Mouse (Mus musculus) heart, embryonic 12.5 days (tissue): ENCODE measurements around the gene Aftph. TPM values are rescaled to one million over a fixed set of nuclear protein-coding genes. Genes with fewer than 3 reads are reported as not detected.
A peak's percentile ranks its signal among the peaks of the same experiment; 100 is the strongest.

Experiments
- ATAC-seq: fragments of 200-750 bp; cut with Nextera tagmentation; 2 replicates; pipeline ENCODE4 v1.8.0; 2017; ENCODE audit warnings: moderate TSS enrichment, moderate library complexity; ENCODE audit not compliant: insufficient number of reproducible peaks, low FRiP score
- H3K27ac ChIP-seq: fragments of 300-500 bp; sonication (generic); 2 replicates; pipeline ENCODE4 v1.5.1; 2016; ENCODE audit warnings: mild to moderate bottlenecking, moderate library complexity; ENCODE audit not compliant: poor library complexity, severe bottlenecking
- H3K27me3 ChIP-seq: fragments of 300-500 bp; sonication (generic); replicated peaks from 2 replicates; pipeline ENCODE4 v1.6.1; 2016; ENCODE audit warnings: mild to moderate bottlenecking, moderate library complexity
- H3K36me3 ChIP-seq: fragments of 300-500 bp; sonication (generic); 2 replicates; pipeline ENCODE4 v1.6.1; 2016; ENCODE audit warnings: mild to moderate bottlenecking, moderate library complexity
- H3K4me1 ChIP-seq: fragments of 300-500 bp; sonication (generic); replicated peaks from 2 replicates; pipeline ENCODE4 v1.6.1; 2016; ENCODE audit warnings: mild to moderate bottlenecking
- H3K4me2 ChIP-seq: fragments of 300-500 bp; sonication (generic); 2 replicates; pipeline ENCODE4 v1.6.1; 2016; ENCODE audit warnings: mild to moderate bottlenecking, moderate library complexity
- H3K4me3 ChIP-seq: fragments of 300-500 bp; sonication (generic); 2 replicates; pipeline ENCODE4 v1.5.1; 2016; ENCODE audit warnings: mild to moderate bottlenecking
- H3K9ac ChIP-seq: fragments of 300-500 bp; sonication (generic); 2 replicates; pipeline ENCODE4 v1.6.1; 2016; ENCODE audit warnings: mild to moderate bottlenecking, moderate library complexity
- H3K9me3 ChIP-seq: fragments of 300-500 bp; sonication (generic); replicated peaks from 2 replicates; pipeline ENCODE4 v1.6.1; 2016; ENCODE audit warnings: mild to moderate bottlenecking, moderate library complexity
- WGBS: fragments of 180-500 bp; shearing (Covaris S2); methylation state at CpG from one replicate; pipeline ENCODE4 v1.1.7; 2016; 5-methylcytosine and 5-hydroxymethylcytosine counted together
- polyA plus RNA-seq: library from polyadenylated mRNA; unstranded; fragments of >200 nt; fragmentation: Nextera tagmentation; extraction: Ambion mirVana; gene quantifications from 2 replicates; pipeline ENCODE4 v1.2.1, GENCODE M21; 2016

Gene Aftph
- 12.4 and 12.9 TPM in 2 replicates for polyA plus RNA-seq

DNA sequence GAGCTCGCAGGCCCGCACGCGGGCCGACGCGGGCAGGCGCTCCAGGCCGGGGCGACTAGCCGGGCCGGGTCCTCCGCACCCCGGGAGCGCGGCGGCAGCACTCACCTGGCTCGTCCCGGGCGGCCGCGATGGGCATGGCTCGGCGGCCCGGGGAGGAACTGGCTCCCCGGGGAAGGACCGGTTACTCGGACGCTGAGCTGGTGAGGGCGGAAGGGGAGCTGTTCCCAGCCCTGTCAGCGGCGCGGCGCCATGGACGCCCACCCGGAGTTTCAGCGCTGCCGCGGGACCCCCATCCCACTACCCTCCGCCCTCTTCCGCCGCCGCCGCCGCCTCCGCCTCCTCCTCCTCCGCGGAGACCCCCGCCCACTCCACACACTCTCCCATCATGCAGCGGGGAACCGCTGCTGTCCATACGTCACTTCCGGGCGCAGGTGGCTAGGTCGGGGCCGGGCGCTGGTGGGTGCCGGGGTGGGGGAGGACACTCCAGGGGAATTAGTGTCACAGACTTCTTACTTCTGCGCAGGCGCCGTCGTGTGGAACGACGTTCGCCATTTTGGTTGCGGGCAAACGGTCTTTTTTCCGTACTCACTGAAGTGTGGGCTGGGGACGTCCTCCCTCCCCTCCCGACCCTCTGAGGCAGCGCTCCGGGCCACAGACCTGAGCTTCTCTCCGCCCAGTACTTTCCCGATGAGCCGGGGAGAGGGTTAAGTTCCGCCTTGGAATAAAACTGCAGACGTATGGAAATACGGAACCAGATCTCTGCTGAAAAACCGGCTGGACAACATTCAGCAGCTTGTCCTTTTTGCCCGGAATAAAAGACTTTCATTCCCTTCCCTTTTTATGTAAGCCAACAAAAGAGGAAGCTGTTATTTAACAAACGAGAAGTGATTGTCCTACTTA lies at the start of gene Aftph:
TSS of gene Aftph (minus strand) at position 389 of the 900 bp plus-strand sequence.
- Histone ChIP-seq H3K9ac (peak within 1 kb of the TSS; percentile 95), H3K9me3 (no peaks in the 10 kb centered on the region), H3K36me3 (no peaks in the 10 kb centered on the region), H3K4me2 (peak within 1 kb of the TSS; percentile 83), H3K27me3 (no peaks in the 10 kb centered on the region), H3K4me1 (no peaks in the 10 kb centered on the region), H3K27ac (peak within 1 kb of the TSS; percentile 92), H3K4me3 (peak within 1 kb of the TSS; percentile 99)
- ATAC-seq: peak; percentile 100
- 3% methylated on average over 81 of the region's 81 CpGs for WGBS

DNA sequence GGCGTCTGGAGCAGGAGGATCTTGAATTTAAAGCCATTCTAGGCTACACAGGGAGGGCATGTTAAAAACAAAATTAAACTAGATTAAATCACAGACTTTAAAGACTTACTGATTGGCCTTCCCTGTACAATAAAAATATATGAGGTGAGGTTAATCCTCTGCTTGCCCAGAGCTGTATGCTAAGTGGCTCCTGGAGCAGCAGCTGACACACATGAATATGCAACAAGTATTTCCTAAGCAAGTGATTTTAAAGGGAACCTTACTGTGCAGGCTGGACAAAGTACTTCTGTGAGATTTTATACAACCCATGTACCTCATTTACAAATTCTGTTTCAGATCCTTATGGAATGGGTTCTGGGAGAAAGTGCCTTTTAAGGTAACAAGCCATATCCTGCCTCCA lies 47.6 kb upstream of the Aftph start:
- WGBS: 62% methylated on average over 1 of the region's 1 CpGs
- no peaks in the 10 kb centered on the region for H3K4me1 ChIP-seq

DNA sequence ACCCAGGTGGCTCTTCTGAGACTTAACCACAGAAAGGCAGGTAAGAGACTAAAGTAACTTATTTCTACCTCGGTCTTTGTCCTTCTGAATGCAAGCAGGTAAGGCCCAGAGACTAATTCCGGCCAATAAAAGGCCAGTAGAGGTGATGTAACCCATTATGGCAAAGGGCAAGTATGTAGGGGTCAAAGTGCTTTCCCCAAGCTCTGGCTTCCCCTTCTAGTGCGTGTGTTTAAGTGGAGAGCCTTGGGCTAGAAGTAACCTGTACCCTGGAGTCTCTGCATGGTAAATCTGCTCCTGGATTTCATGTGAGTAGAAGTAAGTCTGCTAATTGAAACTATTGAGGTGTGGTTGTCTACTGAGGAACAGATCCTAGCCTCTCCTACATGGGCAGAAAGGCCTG lies 46.7 kb upstream of the Aftph start:
- 72% methylated on average over 3 of the region's 3 CpGs for WGBS
- H3K4me3 ChIP-seq: no peak overlapping the region

More for the DNA sequence above, 47.6 kb upstream of the Aftph start:
- Histone ChIP-seq H3K27me3 (no peaks in the 10 kb centered on the region), H3K36me3 (no peaks in the 10 kb centered on the region), H3K4me3 (no peak overlapping the region), H3K9me3 (peaks cover 14% of the 10 kb centered on the region), H3K4me2 (no peak overlapping the region), H3K27ac (no peak overlapping the region), H3K9ac (no peak overlapping the region)
- ATAC-seq: no peak

DNA sequence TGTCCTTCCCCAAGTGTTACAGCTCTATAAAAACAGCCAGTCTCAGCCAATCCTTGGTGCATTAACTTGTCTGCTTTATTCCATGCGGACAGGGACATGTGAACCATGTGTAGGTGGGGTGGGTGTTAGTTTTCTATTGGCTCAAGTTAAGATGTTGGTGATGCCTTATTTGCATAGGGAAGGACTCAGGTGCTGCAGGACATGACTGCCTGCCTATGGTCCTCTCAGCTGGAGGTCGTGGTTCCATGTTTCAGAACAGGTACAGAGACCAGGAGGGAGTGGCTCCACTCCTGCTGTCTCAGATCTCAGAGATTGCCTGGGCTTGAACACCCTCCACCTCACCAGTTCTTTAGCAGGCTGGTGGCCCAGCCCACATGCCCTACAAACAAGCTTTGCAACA lies 44.8 kb upstream of the Aftph start:
- ATAC-seq: no peak
- Histone ChIP-seq H3K9ac (no peak overlapping the region), H3K27ac (no peak overlapping the region), H3K4me1 (no peaks in the 10 kb centered on the region), H3K4me3 (no peak overlapping the region), H3K9me3 (peaks cover 15% of the 10 kb centered on the region), H3K27me3 (no peaks in the 10 kb centered on the region), H3K36me3 (no peaks in the 10 kb centered on the region), H3K4me2 (no peak overlapping the region)
- 61% methylated on average over 2 of the region's 2 CpGs for WGBS

More for the DNA sequence above, 46.7 kb upstream of the Aftph start:
- no peak overlapping the region for H3K27ac ChIP-seq
- peaks cover 15% of the 10 kb centered on the region for H3K9me3 ChIP-seq
- ATAC-seq: no peak
- no peak overlapping the region for H3K4me2 ChIP-seq
- no peaks in the 10 kb centered on the region for H3K36me3 ChIP-seq
- no peak overlapping the region for H3K9ac ChIP-seq
- H3K27me3 ChIP-seq: no peaks in the 10 kb centered on the region
- no peaks in the 10 kb centered on the region for H3K4me1 ChIP-seq

DNA sequence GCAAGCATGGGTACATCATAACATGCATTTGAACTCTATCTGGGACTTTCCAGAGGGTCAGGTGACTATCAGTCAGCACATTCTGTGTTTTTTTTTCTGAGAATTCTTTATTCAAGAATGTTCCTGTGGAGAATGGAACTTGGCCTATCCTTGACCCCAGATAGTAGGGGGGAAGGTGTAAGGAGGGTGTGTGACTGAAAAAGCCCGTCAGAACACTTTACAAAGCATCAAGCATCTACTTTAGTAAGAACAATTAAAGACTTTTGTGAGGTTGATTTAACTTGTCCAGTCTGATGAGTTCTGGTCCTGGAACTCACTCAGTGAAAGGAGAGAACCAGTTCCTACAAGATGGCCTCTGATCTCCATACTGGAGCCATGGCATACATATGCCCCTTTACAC lies 43.8 kb upstream of the Aftph start:
- no peaks in the 10 kb centered on the region for H3K27me3 ChIP-seq
- no peaks in the 10 kb centered on the region for H3K36me3 ChIP-seq
- WGBS: 63% methylated on average over 1 of the region's 1 CpGs
- H3K4me3 ChIP-seq: no peak overlapping the region
- H3K4me2 ChIP-seq: no peak overlapping the region
- no peak overlapping the region for H3K9ac ChIP-seq
- no peak for ATAC-seq
- no peak overlapping the region for H3K27ac ChIP-seq
- H3K4me1 ChIP-seq: no peaks in the 10 kb centered on the region
- peaks cover 15% of the 10 kb centered on the region for H3K9me3 ChIP-seq

DNA sequence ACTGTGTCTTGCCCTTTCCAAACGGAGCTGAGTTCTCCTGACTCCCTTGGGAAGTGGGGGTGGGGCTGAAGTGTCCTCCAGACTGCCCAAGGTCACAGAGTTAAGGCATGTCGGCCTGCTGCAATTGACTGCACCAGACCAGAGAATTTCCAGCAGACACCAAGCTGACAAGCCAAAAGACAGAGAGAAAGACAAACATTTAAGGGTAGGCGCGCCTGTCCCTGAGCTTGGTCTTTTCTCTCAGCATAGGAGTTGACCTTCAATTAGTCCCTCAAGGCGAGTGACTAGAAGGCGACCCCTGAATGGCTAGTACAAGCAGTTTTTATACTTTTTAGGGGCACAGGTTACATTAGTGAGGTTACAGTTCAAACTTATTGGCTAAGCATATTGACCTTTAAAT lies 43.4 kb upstream of the Aftph start:
- Histone ChIP-seq H3K4me3 (no peak overlapping the region), H3K4me2 (no peak overlapping the region), H3K9ac (no peak overlapping the region), H3K27me3 (no peaks in the 10 kb centered on the region), H3K27ac (no peak overlapping the region), H3K36me3 (no peaks in the 10 kb centered on the region), H3K9me3 (peaks cover 15% of the 10 kb centered on the region), H3K4me1 (no peaks in the 10 kb centered on the region)
- 78% methylated on average over 6 of the region's 6 CpGs for WGBS
- no peak for ATAC-seq

DNA sequence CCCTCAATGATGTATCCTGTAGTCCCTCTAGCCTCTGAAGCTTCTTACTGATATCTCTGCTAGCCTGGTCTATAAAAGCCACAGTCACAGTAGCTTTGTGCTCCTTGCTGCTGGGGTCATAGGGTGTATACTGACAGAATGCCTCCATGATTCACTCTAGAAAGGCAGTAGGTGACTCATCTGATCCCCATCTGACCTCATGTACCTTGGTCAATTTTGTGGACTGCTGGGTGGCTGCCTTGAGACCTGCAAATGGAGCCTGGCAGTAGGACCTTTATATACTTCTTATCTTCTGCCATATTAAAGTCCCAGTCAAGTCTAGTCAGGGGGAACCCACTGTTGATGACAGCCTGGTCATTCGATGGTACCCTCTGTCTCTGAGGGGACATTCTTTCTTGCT lies 42.1 kb upstream of the Aftph start:
- Histone ChIP-seq H3K36me3 (no peaks in the 10 kb centered on the region), H3K9ac (no peak overlapping the region), H3K27me3 (no peaks in the 10 kb centered on the region), H3K4me3 (no peak overlapping the region), H3K4me2 (no peak overlapping the region), H3K9me3 (peaks cover 15% of the 10 kb centered on the region), H3K27ac (no peak overlapping the region), H3K4me1 (peaks cover 5% of the 10 kb centered on the region; the same call in 1 of the 2 replicates)
- WGBS: 91% methylated on average over 1 of the region's 1 CpGs
- ATAC-seq: no peak

DNA sequence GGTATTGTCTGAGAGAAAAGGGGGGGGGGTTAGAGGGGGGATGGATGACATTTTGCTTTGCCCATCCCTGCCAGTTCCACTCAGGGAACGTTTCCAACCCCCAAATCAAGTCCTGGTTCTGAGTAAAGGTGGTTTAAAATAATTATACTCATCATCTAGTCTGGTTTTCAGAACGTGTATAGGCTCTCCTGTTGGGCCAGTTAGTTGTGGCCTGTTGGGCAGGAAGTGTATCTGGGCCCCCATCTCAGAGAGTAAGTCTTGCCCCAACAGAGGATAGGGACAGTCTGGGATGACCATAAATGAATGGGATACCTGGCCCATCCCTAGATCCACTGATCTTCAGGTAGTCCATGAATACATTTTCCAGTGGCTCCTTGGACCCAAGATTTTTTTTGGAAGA lies 41.2 kb upstream of the Aftph start:
- Histone ChIP-seq H3K36me3 (no peaks in the 10 kb centered on the region), H3K9me3 (peaks cover 15% of the 10 kb centered on the region), H3K4me3 (no peak overlapping the region), H3K4me1 (peaks cover 7% of the 10 kb centered on the region; the same call in 1 of the 2 replicates), H3K27me3 (no peaks in the 10 kb centered on the region), H3K27ac (no peak overlapping the region), H3K9ac (no peak overlapping the region), H3K4me2 (no peak overlapping the region)
- no peak for ATAC-seq
- WGBS: 58% methylated on average over 2 of the region's 2 CpGs

DNA sequence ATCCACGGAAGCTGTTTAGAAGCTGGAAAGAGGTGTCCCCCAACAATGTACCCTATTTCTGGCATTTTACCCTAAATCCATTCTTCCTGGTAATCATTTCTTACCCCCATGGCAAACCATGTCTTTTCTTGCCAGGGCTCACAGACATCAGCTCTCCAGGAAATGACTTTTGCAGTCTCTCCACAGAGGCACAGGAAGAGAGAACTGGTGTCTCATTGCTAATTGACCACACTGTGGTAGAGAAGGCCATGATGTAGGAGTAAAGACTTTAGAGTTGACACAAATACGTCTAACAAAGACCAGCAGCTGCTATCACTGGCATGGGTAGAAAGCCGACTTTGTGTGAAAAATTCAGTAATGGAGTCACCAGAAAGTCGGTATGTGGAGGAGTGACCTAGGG lies 38.9 kb upstream of the Aftph start:
- Histone ChIP-seq H3K27me3 (no peaks in the 10 kb centered on the region), H3K27ac (no peak overlapping the region), H3K36me3 (no peaks in the 10 kb centered on the region), H3K4me1 (peaks cover 7% of the 10 kb centered on the region; the same call in 1 of the 2 replicates), H3K9me3 (peaks cover 18% of the 10 kb centered on the region), H3K9ac (no peak overlapping the region), H3K4me2 (no peak overlapping the region), H3K4me3 (no peak overlapping the region)
- ATAC-seq: no peak
- 81% methylated on average over 4 of the region's 4 CpGs for WGBS

DNA sequence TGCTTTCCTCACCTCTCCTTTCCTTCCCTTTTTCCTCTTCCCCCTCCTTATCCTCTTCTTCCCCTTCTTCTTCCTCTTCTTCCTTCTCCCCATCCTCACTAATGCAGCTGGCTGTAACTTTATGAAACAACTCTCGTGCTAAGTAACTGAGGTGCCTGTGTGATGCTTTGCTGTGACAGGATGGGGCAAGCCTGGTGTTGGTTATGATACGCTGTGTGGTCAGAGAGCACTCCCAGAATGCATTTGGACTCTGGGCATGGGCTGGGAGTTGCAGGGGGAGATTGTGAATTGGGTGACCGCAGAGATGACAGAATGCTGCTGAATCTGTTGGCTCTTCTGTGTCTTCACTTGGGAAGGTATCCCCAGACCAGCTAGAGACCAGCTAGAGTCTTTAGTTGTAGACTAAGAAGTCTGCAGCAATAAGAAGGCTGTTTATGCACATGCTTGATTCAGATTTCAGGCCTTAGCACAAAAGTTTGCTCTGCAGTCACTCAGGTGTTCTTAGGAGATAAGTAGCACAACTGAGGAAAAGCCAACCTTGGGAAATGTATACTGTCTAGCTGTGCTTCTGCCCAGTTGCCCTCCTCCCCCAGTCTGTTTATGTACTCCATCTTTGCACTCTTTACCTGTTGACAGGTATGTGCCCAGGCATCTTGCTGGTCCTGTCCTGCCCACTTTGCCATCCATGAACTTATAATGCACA lies 37.6 kb upstream of the Aftph start:
- Histone ChIP-seq H3K9me3 (peaks cover 8% of the 10 kb centered on the region), H3K36me3 (no peaks in the 10 kb centered on the region), H3K27me3 (no peaks in the 10 kb centered on the region), H3K4me3 (no peak overlapping the region), H3K4me1 (peaks cover 7% of the 10 kb centered on the region; the same call in 1 of the 2 replicates), H3K9ac (no peak overlapping the region), H3K27ac (no peak overlapping the region), H3K4me2 (no peak overlapping the region)
- WGBS: 73% methylated on average over 3 of the region's 3 CpGs
- ATAC-seq: no peak

DNA sequence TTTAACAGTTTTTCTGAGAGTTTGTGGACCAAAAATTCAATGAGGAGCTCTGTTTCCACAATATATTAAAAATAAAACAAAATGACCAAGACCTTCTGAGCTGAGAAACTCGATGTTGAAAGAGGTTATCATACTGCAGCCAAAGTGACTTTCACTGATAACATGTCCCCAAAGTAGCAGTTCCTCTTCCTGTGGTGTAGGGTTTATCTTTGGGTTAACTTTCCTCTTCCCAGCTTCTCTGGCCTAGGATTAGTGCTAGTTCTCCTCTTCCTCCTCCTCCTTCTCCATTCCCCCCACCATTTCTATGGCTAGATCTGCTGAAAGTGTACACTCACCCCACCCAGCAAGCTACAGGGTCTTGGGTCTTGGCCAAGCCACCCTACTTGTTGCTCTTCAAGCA lies 36.9 kb upstream of the Aftph start:
- peaks cover 7% of the 10 kb centered on the region; the same call in 1 of the 2 replicates for H3K4me1 ChIP-seq
- H3K9ac ChIP-seq: no peak overlapping the region
- H3K36me3 ChIP-seq: no peaks in the 10 kb centered on the region
- no peak overlapping the region for H3K27ac ChIP-seq
- H3K4me2 ChIP-seq: no peak overlapping the region
- peaks cover 7% of the 10 kb centered on the region for H3K9me3 ChIP-seq
- H3K27me3 ChIP-seq: no peaks in the 10 kb centered on the region
- ATAC-seq: no peak
- 18% methylated on average over 1 of the region's 1 CpGs for WGBS
- no peak overlapping the region for H3K4me3 ChIP-seq
